Mouse (Mus musculus) forebrain, postnatal 0 days (tissue): ENCODE measurements around the gene Gadd45g. TPM values are rescaled to one million over a fixed set of nuclear protein-coding genes. Genes with fewer than 3 reads are reported as not detected.

Experiments used
- ATAC-seq: fragments of 200-750 bp; cut with Nextera tagmentation; 2 replicates; pipeline ENCODE4 v1.8.0; 2017; ENCODE audit warnings: mild to moderate bottlenecking, moderate library complexity
- DNase-seq: peaks from one replicate; pipeline ENCODE4 v3.0.0-alpha.2; 2015
- H3K27ac ChIP-seq: fragments of 300-500 bp; sonication (generic); 2 replicates; pipeline ENCODE4 v1.5.1; 2014; ENCODE audit warnings: low read depth, mild to moderate bottlenecking, antibody characterized with exemption, low read length, moderate library complexity, mixed read lengths
- H3K27me3 ChIP-seq: fragments of 300-500 bp; sonication (generic); 2 replicates; pipeline ENCODE4 v1.6.1; 2014; ENCODE audit warnings: mild to moderate bottlenecking, low read length, mixed read lengths; ENCODE audit not compliant: insufficient read depth
- H3K36me3 ChIP-seq: fragments of 300-500 bp; sonication (generic); 2 replicates; pipeline ENCODE4 v1.6.1; 2014; ENCODE audit warnings: mild to moderate bottlenecking, moderate library complexity; ENCODE audit not compliant: insufficient read depth
- H3K4me1 ChIP-seq: fragments of 300-500 bp; sonication (generic); 2 replicates; pipeline ENCODE4 v1.6.1; 2014; ENCODE audit warnings: antibody characterized with exemption; ENCODE audit not compliant: insufficient read depth
- H3K4me2 ChIP-seq: fragments of 300-500 bp; sonication (generic); 2 replicates; pipeline ENCODE4 v1.6.1; 2014; ENCODE audit warnings: low read depth, mild to moderate bottlenecking, moderate library complexity
- H3K4me3 ChIP-seq: fragments of 300-500 bp; sonication (generic); 2 replicates; pipeline ENCODE4 v1.5.1; 2014; ENCODE audit warnings: low read depth, low read length, mixed read lengths
- H3K9ac ChIP-seq: fragments of 300-500 bp; sonication (generic); 2 replicates; pipeline ENCODE4 v1.6.1; 2014; ENCODE audit warnings: mild to moderate bottlenecking
- H3K9me3 ChIP-seq: fragments of 300-500 bp; sonication (generic); 2 replicates; pipeline ENCODE4 v1.6.1; 2016; ENCODE audit warnings: low read length
- CTCF ChIP-seq: sonication (generic); IDR thresholded peaks from 2 replicates; pipeline ENCODE4 v1.5.1; 2016; ENCODE audit warnings: antibody characterized with exemption, control low read depth, low read depth
- WGBS: fragments of 180-500 bp; shearing (Covaris S2); extraction: QIAGEN DNeasy Blood & Tissue Kit; methylation state at CpG from one replicate; pipeline ENCODE4 v1.1.7; 2014; 5-methylcytosine and 5-hydroxymethylcytosine counted together
- polyA plus RNA-seq: library from polyadenylated mRNA; unstranded; fragments of >200 nt; fragmentation: Nextera tagmentation; extraction: Ambion mirVana; gene quantifications from 2 replicates; pipeline ENCODE4 v1.2.1, GENCODE M21; 2015
- total RNA-seq: library from RNA; depleted of rRNA; stranded (reverse); fragments of >200 nt; gene quantifications from 2 replicates; pipeline ENCODE4 v1.2.3, GENCODE M21; 2014

Gene Gadd45g
- total and polyA plus RNA-seq, 2 experiments from 2014 or later, result 13.9 to 34.3 TPM

DNA sequence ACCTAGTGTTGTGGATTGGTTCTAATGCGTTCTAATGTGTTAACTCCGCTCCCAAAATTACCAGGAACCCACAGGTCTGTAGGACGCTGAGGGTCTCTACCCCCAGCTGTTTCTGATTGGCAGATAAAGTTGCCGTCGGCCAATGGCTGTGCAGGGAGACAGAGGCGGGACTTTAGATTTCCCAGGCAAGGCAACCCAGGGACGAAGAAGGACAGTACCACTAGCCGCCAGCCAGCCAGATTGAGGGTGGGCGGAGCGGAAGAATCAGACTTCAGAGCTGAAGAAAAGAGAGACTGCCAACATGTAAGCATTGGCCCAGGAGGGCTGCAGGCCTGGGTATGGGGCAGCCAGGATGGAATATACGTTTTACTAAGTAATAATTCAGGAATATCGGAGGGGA lies 38.3 kb upstream of the Gadd45g start:
- Histone ChIP-seq H3K27ac (no peak overlapping the region), H3K27me3 (no peaks in the 10 kb centered on the region), H3K36me3 (no peaks in the 10 kb centered on the region), H3K4me1 (peaks cover 10% of the 10 kb centered on the region), H3K4me2 (no peak overlapping the region), H3K4me3 (no peak overlapping the region), H3K9me3 (no peaks in the 10 kb centered on the region), H3K9ac (no peak overlapping the region)
- 28% methylated on average over 12 of the region's 12 CpGs for WGBS
- peak; percentile 44 for ATAC-seq
- no peak for DNase-seq
- TF ChIP-seq CTCF, result no peak

DNA sequence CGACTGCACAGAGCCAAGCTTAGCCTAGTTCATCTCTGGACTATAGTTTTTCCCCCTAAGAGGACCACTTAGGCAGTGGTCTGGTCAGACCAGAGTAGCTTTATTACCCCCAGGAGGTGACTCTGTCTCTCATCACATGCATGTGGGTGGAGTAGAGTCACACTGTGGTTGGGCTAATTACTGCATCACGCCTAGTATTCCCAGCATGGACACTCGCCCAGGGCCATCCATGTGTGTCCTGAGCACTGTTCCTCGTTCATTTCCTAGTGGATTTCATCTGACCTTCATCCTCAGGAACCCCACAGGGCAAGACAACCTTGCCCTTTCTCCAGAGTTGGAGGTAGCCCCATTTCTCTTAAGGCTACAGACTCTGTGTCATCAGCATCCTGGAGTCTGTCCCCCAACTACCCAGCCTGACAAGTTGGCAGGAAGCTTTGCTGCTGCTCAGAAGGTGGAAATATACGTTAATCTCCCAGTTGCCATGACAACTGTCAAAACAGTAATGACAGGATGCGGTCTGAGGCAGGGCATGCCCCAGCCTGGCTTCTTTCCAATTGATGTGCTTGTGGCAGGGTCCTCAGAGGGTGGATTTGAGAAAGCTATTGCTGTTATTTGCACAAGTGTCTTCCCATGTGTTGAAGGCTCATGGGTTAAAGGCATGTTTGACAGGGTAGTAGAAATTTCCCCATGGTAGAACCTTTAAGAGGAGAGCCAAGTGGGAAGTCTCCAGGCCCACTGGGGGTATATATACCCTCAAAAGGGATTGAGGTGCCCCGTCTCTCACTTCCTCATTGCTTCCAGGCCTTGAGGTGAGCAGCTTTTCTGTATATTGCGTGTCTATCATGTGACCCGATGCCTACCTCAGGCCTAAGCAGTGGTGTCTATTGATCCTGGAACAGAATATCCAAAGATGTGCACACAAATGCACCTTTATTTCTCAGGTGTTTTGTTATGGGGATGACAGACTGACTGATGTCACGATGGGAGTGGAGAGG lies 32.6 kb upstream of the Gadd45g start:
- H3K27ac ChIP-seq, result no peak overlapping the region
- H3K9me3 ChIP-seq, result no peaks in the 10 kb centered on the region
- H3K4me3 ChIP-seq, result no peak overlapping the region
- 62% methylated on average over 10 of the region's 10 CpGs for WGBS
- H3K36me3 ChIP-seq, result no peaks in the 10 kb centered on the region
- H3K4me2 ChIP-seq, result no peak overlapping the region
- H3K9ac ChIP-seq, result no peak overlapping the region
- TF ChIP-seq CTCF, result no peak
- peaks cover 13% of the 10 kb centered on the region for H3K4me1 ChIP-seq
- H3K27me3 ChIP-seq, result no peaks in the 10 kb centered on the region
- DNase-seq (no peak), ATAC-seq (peak; percentile 15; the same call in 1 of the 2 replicates)

DNA sequence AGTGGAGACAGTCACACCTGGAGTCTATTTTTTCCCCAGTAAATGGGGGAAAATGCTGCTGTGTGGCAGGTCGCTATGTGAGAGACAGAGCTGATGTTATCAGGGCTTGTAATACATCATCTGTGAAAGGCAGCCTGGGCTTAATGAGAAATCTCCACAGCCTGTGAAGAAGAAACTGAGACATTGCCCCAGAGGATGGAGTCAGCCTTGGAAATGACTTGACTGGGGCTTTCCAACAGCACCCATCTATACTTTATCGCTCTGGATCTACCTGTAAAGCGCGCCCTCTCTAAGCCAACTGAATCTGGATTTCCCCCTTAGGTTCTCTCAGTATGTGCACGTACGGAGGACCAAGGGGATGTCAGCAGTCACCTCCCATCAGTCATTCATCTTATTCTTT lies 31.8 kb upstream of the Gadd45g start:
- TF ChIP-seq CTCF, result no peak
- Histone ChIP-seq H3K4me1 (peaks cover 13% of the 10 kb centered on the region), H3K27ac (no peak overlapping the region), H3K4me2 (no peak overlapping the region), H3K9me3 (no peaks in the 10 kb centered on the region), H3K4me3 (no peak overlapping the region), H3K27me3 (no peaks in the 10 kb centered on the region), H3K9ac (no peak overlapping the region), H3K36me3 (no peaks in the 10 kb centered on the region)
- WGBS, result 93% methylated on average over 6 of the region's 6 CpGs
- DNase-seq (no peak), ATAC-seq (no peak)

DNA sequence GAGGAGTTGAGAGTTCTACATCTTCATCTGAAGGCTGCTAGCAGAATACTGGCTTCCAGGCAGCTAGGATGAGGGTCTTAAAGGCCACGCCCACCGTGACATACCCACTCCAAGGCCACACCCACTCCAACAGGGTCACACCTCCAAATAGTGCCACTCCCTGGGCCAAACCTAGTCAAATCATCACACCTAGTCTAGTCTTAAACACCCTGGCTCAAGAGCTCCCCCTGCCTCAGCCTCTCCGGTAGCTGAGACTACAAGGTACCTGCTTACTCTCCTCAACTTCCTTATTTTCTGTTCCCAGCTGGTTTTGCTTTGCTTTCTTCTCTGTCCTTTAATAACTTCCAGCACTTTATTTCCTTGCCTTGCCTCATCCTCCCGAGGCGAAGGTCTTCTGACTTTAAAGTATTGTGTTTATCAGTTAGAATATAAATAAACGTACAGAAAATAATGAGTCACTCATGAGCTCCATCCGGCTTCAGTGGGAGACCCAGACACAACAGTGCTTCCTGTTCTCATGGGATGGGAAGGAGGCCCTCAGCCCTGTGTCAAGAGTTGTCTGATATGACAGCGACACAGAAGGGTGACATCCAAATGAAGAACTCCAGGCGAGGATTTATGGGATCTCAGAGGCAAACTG lies 30.5 kb upstream of the Gadd45g start:
- 0 out of 2 replicates have a peak, but pooled peaks have one; percentile 19 for TF ChIP-seq CTCF
- peak overlapping the region; percentile 77 for H3K27ac ChIP-seq
- ATAC-seq (no peak), DNase-seq (no peak)
- WGBS, result 76% methylated on average over 9 of the region's 9 CpGs
- H3K4me2 ChIP-seq, result no peak overlapping the region
- no peak overlapping the region for H3K9ac ChIP-seq
- H3K27me3 ChIP-seq, result no peaks in the 10 kb centered on the region
- H3K4me1 ChIP-seq, result peaks cover 13% of the 10 kb centered on the region
- H3K36me3 ChIP-seq, result no peaks in the 10 kb centered on the region
- H3K4me3 ChIP-seq, result no peak overlapping the region
- H3K9me3 ChIP-seq, result no peaks in the 10 kb centered on the region

DNA sequence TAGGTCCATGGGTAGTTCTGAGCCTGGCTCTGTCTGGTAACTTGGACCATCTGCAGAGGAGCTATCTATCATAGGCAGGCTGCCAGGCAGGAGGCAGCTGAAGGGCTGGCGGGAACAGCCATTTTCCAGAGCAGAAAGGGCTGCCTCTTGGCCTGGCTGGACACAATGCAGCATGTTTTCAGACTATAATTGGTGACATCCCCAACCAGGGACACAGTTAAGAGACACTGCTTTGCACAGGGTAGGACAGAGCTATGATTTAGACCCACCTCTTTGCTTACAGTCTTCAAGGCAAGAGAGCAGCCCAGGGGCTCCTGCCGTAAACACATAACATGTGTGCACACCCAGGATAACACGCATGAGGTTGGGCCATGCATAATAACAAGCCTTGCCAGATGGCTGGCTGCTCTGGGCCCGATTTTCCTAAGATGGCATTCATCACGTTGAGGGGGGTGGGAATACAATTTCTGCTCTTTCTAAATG lies 29.9 kb upstream of the Gadd45g start:
- H3K27ac ChIP-seq, result peak overlapping the region; percentile 77
- no peaks in the 10 kb centered on the region for H3K27me3 ChIP-seq
- DNase-seq, result peak; percentile 83
- 38% methylated on average over 5 of the region's 5 CpGs for WGBS
- H3K4me1 ChIP-seq, result peaks cover 13% of the 10 kb centered on the region
- H3K9ac ChIP-seq, result no peak overlapping the region
- H3K4me3 ChIP-seq, result no peak overlapping the region
- H3K9me3 ChIP-seq, result no peaks in the 10 kb centered on the region
- no peak overlapping the region for H3K4me2 ChIP-seq
- H3K36me3 ChIP-seq, result no peaks in the 10 kb centered on the region
- TF ChIP-seq CTCF, result no peak
- ATAC-seq, result peak; percentile 85

DNA sequence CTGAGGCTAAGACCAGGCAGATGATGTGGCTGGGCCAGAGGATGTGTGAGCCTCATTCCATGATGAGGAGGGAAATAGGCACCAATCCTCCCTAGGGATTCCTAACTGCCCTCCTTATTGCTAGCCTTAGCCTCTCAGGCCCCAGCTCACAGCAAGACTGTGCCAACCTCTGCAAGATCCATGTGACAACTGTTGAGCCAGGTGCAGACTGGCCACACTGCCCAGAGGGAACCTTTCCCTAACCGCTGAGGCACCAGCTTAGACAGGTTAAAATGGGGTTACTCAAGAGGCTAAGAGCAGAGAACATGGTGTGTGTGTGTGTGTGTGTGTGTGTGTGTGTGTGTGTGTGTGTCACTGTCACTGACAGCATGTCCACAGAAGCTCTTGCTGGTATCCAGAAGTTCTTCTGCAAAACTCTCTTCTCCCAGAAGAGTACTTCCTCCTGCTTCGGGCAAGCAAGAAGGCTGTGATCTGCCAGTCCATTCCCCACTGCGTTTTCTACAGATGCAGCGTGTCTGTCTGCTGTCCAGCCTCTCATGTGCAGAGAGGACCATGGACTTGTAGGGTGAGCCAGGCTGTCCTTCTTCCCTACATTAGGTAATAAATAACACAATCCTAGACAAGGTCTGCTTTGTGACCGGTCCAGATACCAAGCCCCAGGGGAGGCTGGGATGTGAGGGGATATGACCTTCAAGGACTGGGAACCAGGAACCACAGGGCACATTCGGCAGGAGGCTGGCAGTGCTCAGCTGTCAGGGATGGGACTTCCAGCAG lies 28.1 kb upstream of the Gadd45g start:
- no peak for TF ChIP-seq CTCF
- no peaks in the 10 kb centered on the region for H3K9me3 ChIP-seq
- H3K4me1 ChIP-seq, result peaks cover 13% of the 10 kb centered on the region
- no peak overlapping the region for H3K4me2 ChIP-seq
- WGBS, result 86% methylated on average over 6 of the region's 6 CpGs
- no peak overlapping the region for H3K4me3 ChIP-seq
- ATAC-seq (no peak), DNase-seq (no peak)
- H3K9ac ChIP-seq, result no peak overlapping the region
- no peak overlapping the region for H3K27ac ChIP-seq
- no peaks in the 10 kb centered on the region for H3K27me3 ChIP-seq
- no peaks in the 10 kb centered on the region for H3K36me3 ChIP-seq
